Mouse (Mus musculus) heart, postnatal 36 days (tissue): ENCODE measurements at regions not wholly inside any gene's neighbourhood (a gene's known extent, or its start where the extent isn't known, plus 50 kb on each side); places are given as distances from the start of the nearest gene placed in this dataset.

Experiments used
- DNase-seq, 2 experiments: peaks; one replicate each; pipeline ENCODE4 v3.0.0; 2021 to 2022
- intact Hi-C: fragments of 180-260 bp; cut with DNase I; formaldehyde crosslinking; loops from one replicate; pipeline ENCODE4 v1.15.1; 2025

DNA sequence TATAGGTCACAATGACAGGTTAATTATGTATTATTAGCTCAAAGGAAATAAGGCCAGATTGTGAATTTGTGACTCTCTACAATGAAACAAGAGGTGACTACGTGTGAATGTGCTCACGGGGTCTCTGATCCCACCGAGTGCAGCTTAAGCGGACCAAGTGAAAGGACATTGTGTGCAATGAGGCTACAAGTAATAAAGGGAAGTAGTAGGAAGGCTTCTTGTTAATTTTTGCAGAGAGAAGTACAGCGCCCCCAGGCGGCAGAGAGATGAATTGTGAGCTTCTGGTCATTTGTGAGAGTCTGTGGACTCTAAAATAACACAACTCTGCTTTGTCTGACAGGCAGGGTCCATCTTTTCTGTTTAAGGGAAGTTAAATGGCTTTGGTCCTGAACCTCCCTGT lies 73.9 kb upstream of the Gls start:
- DNase-seq, result peak in 1 of 2 experiments; percentile 19
- intact Hi-C loops, result no loop called here

GRCm38 (mm10) chr1:52305679-52306632 lies 72.9 kb upstream of the Gls start:
- intact Hi-C loops, result no loop called here
- DNase-seq, result no peak

- intact Hi-C loops, result loop anchor here (1.0 to 2.0 kb wide), 2 partner anchors 156 to 328 kb away; partner anchors contain the start of gene Nemp2
- peak; percentile 74 to 81 for DNase-seq
Measured at GRCm38 (mm10) chr1:52302557-52302956, 69.5 kb upstream of the Gls start.

GRCm38 (mm10) chr1:52301266-52301665 lies 68.2 kb upstream of the Gls start:
- peak; percentile 7 to 26 for DNase-seq
- intact Hi-C loops, result no loop called here

DNA sequence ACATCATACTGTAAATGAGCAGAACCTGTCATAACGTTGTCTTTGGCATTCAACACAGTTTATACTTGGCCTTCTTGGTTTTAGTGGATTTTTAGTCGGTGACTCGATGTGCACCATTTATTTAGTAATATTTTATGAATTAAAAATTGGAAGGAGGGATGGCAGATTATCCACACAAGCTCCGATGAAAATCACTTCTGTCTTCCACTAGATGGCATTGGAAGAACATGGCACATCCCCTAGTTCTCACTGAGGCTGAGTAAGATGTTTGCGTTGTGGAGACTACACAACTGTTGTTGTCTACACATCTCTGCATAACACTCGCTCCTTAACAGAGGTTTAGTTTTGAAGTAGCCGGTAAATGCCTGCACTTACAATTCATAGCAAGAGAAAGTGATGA lies 66.5 kb upstream of the Gls start:
- DNase-seq, result no peak
- intact Hi-C loops, result loop anchor here (5.0 kb wide), 1 partner anchor 448 kb away; no protein-coding TSS in a partner anchor

- intact Hi-C loops, result loop anchor here (5.0 kb wide), 1 partner anchor 449 kb away; no protein-coding TSS in a partner anchor
- no peak for DNase-seq
Measured at GRCm38 (mm10) chr1:52298336-52298735, 65.3 kb upstream of the Gls start.

GRCm38 (mm10) chr1:52296178-52296577 lies 63.1 kb upstream of the Gls start:
- DNase-seq, result no peak
- intact Hi-C loops, result loop anchor here (5.0 kb wide), 1 partner anchor 451 kb away; no protein-coding TSS in a partner anchor

- intact Hi-C loops, result no loop called here
- DNase-seq, result no peak
Measured at GRCm38 (mm10) chr1:52294521-52294920, 61.5 kb upstream of the Gls start.

DNA sequence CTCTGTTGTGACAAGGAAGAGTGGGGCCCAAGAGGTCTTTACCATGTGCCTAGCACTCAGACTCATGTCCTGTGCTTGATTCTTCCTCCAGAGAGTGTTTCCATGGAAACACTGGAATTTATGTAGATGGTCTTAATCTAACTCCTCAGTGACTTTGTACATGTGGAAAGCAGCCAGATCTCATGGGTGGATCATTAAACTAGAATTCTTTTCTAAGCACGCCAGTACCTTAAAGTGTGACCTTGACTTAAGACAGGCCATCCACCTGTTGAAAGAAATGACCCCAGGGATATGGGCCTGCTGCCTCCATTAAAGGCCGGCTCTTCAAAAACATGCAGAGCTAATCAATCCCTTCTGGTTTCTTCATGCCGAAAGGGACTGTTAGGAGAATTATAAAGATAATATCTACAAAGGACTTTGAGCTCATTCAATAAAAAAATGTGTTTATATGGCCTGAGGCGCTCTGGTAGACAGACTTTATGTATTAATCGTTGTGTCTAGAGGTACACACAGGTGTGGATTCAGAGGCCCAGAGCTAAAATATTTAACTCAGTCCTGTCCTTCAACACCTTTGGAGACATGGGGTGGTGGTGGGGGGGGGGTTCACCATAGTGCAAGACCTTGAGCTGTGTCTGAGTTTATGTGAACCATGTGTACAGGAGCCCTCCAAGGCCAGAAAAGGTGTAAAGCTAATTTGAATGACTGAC lies 60.5 kb upstream of the Gls start:
- intact Hi-C loops, result no loop called here
- no peak for DNase-seq
